Mouse (Mus musculus): ENCODE measurements around the gene Grk5.

GRCm38 (mm10) chr19:60955712-60956111 is 66.2 kb downstream of the Grk5 start:
- TF ChIP-seq CTCF (IDR thresholded peaks at IDR 0.05; ENCODE audit: low read depth, low read length): no peak
- TF ChIP-seq POLR2A (IDR thresholded peaks at IDR 0.05; ENCODE audit: insufficient read depth, low read length): no peak
